Mouse (Mus musculus) gastrocnemius, postnatal 14 days (tissue): ENCODE results near the gene Stk4. TPM values are rescaled to one million over a fixed set of nuclear protein-coding genes. Genes with fewer than 3 reads are reported as not detected.
"Not testable (repeated sequence)": the region's sequence is repeated elsewhere in the genome, so short reads cannot be mapped to it uniquely, and the experiment has no call there.

Experiments used
- DNase-seq: peaks from one replicate; pipeline ENCODE4 v3.0.0; 2021; ENCODE audit warnings: mixed read lengths
- intact Hi-C: fragments of 180-260 bp; cut with DNase I; formaldehyde crosslinking; loops from one replicate; pipeline ENCODE4 v1.15.1; 2025; ENCODE audit warnings: low total_unique reads
- long read RNA-seq, 2 experiments: library from polyadenylated mRNA; stranded (forward); transcript quantifications; one replicate each; pipeline ENCODE4 v2.0.0; 2021
- total RNA-seq, 2 experiments: library from RNA; stranded (reverse); gene quantifications; 2 replicates each; pipeline ENCODE4 v1.2.3; 2021

Gene Stk4
- 10 to 100 TPM; 10.0 to 10.3 TPM for total RNA-seq
- long read RNA-seq, experiment 1, full-length matches to known transcripts, result 2 of 5 reads
- long read RNA-seq, experiment 1, partial matches to known transcripts, result 1 of 5 reads
- long read RNA-seq, experiment 1, other reads (novel, unspliced or antisense), result 2 of 5 reads
- long read RNA-seq, experiment 2, full-length matches to known transcripts, result 10 of 11 reads
- long read RNA-seq, experiment 2, partial matches to known transcripts, result 1 of 11 reads
- long read RNA-seq, experiment 2, other reads (novel, unspliced or antisense), result 0 of 11 reads

DNA sequence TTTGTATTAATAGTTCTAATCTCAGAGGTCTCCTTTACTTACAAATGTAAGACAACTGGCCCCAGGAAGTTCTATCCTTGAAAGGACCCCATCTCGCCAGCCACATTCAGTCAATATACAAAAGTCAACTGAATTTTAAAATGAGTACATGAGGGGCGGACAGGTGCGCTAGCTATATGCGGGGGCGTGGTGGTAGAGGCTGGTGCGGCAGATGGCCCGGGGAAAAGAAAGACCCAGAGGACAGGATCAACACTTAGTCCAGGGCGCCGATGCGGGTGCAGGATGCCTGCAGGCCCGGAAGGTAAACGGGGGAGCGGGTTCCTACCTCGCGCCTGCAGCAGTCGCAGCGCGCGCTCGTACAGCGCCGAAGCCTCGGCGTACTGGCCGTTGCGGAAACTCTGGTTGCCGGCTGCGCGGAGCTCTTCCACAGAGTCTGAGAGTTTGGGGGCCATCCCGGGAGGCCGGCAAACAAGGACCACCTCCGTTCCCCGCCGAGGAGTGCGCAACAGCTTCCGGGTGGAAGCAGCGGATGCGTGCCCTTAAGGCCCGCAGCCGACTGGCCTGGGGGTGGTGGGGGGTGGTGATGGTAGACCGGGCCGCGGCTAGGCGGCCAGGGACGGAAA is at the start of gene Stk4:
Gene Stk4, plus strand, starts transcription at position 181 of the 623 bp plus-strand sequence.
- DNase-seq, result no peak
- intact Hi-C loops, result no loop called here

DNA sequence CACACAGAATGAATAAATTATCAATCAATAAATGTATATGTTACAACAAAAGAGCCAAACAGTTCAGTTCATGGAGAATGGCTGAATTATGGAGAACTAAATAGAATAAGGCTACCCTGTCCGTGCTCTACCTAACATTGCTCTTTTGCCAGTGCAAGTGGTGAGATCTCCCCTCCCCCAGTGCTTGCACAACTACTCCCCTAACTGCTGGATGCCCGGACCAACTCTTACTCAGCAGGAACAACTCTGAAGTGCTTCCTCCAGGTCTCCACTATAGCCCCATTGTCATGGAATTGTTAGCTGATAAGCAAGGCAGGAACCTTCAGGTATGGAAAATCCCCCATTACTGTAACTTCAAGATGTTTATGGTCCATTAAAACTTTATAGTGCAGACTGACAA is 48.0 kb upstream of the Stk4 start:
- intact Hi-C loops, result no loop called here
- no peak for DNase-seq

DNA sequence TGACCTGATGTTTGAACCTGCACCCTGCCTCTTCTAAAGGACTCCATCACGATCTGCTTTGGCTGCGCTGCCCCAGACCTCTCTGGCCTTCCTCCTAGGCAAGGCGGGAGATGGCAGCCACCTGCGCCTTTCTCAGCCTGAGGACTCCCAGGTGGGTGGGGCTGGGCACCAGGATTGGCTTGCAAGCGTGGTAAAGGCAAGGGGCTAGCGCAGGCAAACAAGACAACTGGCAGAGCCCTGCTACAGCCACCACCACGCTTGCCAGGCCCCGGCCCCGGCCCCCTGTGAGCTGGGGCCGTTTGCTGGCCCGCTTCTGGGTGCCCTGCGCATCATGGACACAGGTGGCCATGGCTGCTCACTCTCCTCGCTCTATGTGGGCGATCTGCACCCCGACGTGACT is 45.0 kb upstream of the Stk4 start, which contains the start of gene Pabpc1l:
Gene Pabpc1l, plus strand, starts transcription at position 301 of the 400 bp plus-strand sequence.
- DNase-seq, result no peak
- intact Hi-C loops, result no loop called here

DNA sequence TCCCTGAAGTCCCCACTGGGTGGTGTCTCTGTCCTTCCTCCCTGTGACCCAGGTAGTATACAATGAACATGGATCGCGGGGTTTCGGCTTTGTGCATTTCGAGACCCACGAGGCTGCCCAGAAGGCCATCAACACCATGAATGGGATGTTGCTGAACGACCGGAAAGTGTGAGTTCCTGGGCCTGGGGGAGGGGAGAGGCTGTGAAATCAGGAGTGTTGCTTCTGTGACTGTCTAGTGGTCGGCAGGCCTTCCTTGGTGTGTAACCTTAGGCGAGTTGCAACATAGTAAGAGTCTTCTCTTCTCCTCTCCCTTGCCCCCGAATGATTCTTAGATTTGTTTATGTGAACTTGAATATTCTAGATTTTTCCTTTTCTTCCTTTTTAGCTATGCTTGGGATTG is 39.0 kb upstream of the Stk4 start:
- intact Hi-C loops, result no loop called here
- no peak for DNase-seq

DNA sequence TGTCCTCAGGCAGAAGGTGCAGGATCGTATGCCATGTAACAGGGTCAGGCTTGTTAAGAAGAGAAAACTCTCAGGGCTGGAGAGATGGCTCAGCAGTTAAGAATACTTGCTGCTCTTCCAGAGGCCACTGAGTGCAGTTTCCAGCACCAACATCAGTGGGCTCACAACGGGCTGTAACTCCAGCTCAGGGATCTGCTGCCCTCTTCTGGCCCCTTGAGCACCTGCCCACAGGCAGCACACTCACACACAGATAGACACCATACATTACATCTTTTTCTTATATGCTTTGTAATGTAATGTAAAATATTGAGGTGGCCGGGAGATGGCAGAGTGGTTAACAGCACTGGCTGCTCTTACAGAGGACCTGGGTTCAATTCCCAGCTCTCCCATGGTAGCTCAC is 37.1 kb upstream of the Stk4 start:
- intact Hi-C loops, result no loop called here
- DNase-seq, result no peak

DNA sequence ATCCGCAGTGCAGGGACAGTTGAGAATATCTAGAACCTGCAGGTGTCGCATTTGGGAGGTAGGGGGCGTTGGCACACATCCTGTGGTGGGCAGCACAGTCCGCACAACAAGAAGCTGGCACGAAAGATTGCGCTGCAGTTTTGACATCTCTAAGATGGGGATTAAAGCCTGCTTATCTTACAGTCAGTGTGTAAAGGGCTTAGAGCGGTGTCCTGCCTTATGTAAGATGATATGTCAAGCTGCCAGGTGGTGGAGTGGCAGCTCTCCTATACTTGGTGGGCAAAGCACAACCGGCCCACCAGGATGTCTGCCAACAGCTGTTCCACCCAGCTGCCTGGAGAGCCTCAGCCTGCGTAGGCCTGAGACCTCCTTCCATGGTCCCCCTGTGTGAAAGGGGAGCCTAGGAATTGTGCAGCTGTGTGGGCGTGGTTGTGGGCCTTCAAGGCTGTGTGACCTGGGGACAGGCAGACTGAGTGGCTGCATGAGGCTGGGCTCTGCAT is 33.6 kb upstream of the Stk4 start:
- peak; percentile 38 for DNase-seq
- intact Hi-C loops, result no loop called here

DNA sequence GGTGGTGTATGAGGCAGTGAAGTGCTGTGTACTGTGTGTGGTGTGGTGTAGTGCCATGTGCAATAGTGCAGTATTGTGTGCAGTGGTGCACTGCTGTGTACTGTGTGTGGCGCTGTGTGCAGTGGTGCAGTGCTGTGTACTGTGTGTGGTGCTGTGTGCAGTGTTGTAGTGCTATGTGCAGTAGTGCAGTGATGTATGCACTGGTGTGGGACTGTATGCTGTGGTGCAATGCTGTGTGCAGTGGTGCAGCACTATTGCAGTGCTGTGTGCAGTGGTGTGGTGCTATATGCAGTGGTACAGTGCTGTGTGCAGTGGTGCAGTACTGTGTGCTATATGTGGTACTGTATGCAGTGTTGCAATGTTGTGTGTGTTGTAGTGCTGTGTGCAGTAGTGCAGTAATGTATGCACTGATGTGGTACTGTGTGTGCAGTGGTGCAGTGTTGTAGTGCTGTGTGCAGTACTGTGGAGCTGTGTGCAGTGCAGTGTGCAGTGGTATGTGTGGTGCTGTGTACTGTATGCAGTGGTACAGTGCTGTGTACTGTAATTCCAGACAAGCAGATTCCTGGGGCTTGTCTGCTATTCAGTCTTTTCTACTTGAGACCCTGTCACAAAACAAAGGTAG is 31.6 kb upstream of the Stk4 start:
- intact Hi-C loops, result no loop called here
- no peak for DNase-seq

DNA sequence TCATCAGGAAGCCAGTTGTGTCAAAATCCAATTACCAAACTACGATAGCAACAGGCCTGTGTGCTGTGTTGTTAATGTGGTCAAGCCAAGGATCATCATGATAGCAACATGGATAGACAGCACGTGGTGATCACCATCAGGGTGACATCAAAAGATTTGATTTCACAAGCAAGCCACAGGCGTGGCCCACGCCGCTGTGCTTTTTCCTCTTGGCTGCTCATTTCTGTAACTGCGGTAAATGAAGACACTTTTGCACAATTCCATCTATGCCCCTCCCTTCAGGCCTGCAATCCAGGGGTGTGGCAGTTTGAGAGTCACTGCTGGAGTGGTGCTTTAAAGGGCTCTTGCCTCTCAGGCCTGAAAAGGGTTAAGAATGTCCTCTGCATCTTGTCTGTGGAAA is 29.2 kb upstream of the Stk4 start:
- DNase-seq, result no peak
- intact Hi-C loops, result no loop called here

DNA sequence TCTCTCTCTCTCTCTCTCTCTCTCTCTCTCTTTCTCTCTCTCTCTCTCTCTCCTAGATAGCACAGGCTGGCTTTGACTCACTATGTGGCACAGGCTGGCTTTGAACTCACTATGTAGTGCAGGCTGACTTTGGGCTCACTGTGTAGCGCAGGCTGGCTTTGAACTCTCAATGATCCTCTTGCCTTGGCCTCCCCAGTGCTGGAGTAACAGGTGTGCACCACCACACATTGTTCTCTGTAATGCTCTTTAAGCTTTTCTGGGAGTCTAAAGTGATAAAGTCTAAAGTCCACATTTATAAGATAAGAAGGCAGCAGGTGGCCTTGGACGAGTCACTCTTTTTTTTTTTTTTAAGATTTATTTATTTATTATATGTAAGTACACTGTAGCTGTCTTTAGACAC is 28.6 kb upstream of the Stk4 start:
- no peak for DNase-seq
- intact Hi-C loops, result no loop called here

DNA sequence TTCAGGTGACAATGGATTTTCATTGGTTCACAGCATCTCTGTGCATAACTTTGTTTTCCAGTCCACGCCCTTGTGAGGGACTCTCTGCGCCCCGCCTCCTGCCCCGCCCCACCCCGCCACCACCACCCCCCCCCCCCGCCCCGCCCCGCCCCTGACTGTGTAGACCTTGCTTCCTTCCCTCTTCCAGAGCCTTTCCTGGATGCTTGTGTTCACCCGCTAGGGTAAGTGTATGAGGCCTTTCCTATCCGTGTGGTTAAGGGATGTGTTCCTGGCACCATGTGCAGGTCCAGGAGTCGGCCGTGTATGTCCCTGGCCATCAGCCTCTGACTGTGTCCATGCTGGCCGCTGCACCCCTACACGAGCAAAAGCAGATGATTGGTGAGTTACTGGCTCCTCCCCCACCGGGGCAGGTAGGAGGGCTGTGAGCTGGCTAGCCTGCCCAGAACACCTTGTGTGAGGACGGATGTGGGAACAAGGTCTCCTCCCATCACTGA is 22.9 kb upstream of the Stk4 start:
- intact Hi-C loops, result no loop called here
- DNase-seq, result no peak

DNA sequence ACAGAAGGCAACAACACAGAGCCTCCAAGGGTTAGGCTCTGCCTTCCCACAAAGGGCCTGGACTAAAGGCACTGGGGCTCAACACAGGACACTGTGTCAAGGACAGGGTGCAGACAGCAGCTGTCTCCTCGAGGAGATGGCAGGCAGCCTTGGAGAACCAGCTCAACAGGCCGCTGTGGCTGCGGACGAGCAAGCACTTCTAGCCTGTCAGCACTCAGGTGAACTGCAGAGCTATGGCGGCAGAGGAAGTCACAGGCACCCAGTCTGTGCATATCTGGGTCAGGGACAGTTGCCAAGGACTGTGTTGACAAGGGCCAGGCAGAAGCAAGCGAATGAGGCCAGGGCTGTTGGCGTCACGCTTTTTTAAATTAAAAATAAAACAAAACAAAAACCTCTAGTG is 16.4 kb upstream of the Stk4 start:
- intact Hi-C loops, result no loop called here
- DNase-seq, result peak; percentile 21

DNA sequence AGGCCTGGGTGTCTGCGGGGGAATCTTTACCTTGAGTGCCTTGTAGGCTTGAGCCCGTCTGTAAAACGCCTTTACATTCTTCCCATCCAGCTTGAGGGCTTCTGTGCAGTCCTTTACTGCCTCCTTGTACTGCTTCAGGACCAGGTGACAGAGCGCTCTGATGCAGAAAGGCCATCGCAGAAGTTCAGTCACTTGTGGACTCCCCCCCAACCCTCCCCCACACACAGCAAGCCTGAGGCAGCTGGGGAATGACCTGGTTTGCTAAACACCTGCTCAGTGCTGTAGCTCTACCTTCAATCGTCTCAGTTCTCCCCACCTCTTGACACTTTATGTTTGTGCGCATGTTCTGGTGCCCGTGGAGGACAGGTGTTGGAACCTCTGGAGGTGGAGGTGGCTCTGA is 15.5 kb upstream of the Stk4 start:
- intact Hi-C loops, result no loop called here
- DNase-seq, result no peak

DNA sequence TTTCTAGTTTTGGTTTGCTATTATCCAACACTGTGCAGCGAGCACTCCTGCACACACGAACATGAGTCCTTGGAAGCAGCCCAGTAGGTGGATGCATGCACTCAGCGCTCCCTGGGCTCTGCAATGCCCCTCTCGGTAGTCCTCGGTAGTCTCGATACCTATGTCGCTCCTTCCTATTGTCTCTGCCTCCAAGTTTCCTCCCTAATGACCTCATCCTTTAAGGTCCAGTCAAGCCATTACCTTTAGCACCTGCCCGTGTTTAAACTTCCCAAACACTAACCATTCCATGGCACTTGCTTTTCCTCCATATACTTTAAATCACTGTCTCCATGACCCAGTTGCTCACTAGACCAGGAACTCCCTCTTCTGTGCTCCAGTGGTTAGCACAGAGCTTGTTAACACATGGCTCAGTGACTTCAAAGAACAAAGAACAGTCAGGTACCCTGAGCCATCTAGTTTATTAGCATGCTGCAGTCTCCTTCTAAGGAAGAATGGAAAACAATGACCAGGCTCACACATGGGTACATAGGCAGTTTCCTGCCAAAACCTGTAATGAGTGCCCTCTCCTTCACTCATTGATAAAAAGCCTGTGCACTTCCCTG is 10.4 kb upstream of the Stk4 start:
- no peak for DNase-seq
- intact Hi-C loops, result no loop called here

DNA sequence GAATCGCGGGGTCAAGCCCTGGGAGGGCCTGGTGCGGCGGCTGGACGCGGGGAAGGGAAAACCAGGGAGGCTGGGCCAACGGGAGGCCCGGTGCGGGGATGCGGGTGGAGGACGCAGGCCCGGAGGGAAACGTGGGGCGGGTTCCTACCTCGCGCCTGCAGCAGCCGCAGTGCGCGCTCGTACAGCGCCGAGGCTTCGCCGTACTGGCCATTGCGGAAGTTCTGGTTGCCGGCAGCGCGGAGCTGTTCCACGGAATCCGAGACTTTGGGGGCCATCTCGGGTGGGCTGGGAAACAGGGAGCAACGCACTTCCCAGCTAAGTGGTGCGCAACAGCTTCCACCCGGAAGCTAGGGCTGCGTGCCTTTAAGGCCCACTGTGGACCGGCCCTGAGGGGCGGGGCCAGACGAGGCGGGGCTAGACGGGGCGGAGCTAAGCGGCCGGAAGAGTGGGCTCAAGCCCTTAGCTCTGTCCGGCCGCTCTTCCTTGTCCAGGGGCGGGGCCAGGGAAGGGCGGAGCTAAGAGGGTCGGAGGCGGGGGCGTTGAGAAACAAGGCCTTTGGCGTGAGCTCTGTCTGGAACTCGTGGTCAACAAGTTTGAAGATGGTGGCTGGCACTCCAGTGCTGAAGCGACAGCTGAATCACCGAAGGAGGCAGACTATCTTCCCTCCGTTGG is 779 bp downstream of the Stk4 start, which contains the start of gene Tomm34:
Gene Tomm34, minus strand, starts transcription at position 405 of the 672 bp plus-strand sequence.
- intact Hi-C loops, result no loop called here
- peak; percentile 98 for DNase-seq

DNA sequence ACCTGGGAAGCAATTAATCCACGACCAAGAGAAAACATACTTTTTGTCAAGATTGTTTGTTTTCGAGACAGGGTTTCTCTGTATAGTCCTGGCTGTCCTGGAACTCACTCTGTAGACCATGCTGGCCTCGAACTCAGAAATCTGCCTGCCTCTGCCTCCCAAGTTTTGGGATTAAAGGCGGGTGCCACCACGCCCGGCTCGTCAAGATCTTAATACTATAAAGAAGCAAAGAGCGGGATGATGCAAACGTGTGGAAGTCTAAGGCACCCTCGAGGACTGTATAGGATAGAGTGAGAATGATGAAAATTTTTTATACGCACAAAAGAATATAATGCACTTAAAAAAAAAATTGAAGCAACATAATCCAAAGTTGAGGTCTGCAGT is 1.3 kb downstream of the Stk4 start:
- intact Hi-C loops, DNase-seq: not testable (repeated sequence)

DNA sequence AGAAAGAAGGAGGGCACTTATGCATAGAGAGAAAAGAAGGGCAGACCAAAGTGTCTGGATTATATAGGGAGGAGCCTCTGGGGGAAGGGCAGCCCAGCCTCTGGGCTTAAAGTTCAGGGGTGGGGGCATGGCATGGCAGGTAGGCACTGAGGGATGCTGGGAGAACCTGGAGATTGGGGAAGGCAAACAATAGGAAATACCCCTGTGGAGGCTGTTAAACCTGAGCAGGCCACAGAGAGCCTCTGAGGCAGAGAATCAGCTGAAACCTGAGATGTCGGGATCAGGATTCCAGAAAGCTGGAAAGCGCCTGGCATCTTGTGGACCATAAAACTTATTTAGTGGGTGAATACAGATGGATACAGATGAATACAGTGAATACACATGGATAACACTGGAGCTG is 2.0 kb downstream of the Stk4 start:
- no peak for DNase-seq
- intact Hi-C loops, result no loop called here

DNA sequence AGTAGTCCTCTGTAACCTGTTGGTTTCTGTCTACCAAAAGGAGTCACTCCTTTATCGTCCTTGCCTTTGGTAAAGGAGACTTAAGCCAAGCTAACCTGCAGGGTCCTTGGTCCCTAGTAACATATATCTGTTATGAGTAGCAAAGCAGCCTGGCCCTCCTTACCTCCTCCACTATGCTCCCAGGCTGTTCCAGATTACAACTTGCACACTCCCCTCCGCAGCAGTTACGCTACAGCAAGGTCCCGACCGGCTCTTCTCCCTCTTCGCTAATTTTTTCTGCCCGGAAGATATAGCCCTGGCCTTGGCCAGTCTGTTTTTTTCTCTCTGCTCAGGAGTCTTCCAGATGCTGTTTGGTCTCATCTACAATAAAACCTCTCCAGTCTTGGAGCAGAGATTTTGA is 3.0 kb downstream of the Stk4 start:
- DNase-seq, result no peak
- intact Hi-C loops, result no loop called here

DNA sequence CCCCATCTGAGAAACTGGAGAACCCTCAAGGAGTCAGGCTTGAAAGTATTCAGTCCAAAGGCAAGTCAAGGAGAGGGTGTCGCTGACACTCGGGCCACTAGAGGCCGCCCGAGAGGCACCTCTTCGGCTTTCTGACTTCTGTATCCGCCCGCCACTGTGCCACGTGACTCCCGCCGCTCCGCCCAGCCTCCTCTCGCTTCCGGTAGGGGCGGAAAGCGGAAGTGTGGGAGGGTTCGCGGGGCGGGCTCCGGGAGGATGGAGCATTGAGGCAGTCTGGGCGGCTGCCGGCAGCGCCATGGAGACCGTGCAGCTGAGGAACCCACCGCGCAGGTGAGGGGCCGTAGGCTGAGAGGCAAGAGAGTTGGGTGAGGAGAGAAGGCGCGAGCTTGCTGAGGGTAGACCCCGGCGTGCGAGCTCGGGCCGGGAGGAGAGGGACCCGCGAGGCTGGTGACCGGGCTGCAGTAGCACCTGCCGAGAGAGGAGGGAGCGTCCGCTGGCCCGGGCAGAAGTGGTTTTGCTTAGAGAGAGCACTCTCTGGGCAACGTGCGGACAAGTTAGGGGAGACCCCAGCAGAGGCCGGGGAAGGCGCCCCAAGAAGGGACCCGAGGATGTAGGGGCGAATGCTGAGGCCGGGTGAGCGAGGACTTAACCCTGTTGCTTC is 3.9 kb downstream of the Stk4 start:
- intact Hi-C loops, result no loop called here
- DNase-seq, result peak; percentile 98

DNA sequence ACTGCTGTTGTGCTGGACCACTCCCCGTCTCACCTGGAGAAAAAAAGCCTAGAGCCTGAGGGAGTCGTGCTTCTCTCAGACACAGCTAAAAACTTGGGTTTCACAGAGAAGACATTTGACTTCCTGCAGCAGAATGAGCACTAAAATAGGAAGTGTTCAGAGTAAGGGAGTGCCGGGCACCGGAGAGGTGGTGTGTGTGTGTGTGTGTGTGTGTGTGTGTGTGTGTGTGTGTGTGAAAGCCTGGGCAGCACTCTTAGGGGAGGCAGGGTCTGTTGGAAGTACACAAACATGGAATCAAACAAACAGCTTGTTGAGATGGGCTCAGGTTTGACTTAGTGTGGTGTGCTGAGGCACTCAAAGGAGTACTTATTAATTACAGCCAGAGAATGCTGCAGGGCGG is 5.0 kb downstream of the Stk4 start:
- DNase-seq, result no peak
- intact Hi-C loops, result no loop called here
